In the genomic region with DNA sequence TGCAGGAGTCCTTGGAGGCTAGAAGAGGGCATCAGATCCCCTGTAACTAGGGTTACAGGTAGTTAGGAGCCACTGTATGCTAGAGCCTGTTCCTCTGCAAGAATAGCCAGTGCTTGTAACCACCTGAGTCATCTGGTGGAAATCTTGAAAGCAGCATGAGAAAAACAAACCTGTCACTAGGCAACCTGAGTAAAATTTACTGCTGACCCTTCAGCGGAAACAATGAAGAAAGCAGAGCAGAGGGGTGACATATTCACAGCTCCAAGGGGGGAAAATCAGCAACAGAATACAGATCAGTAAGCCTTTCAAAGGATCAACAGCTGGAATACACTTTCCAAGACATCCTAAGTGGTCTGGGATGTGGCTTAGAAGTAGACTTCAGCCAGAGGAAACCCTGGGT, we compare ENCODE assay signal across 22 mouse cellular contexts. TPM values are rescaled to one million over a fixed set of nuclear protein-coding genes. Genes with fewer than 3 reads are reported as not detected.
"Had no signal": no experiment of that assay in that cellular context is flagged by ENCODE, and none has a peak within 500 bp of the region (broad histone marks: within the 10 kb centered on the region; RNA-seq: fewer than 3 reads in every experiment).

No protein-coding gene starts in this region.

- H3K9me3 ChIP-seq: kidney, embryonic 15.5 days; midbrain, embryonic 15.5 days; neural tube, embryonic 13.5 days had no signal

- H3K4me3 ChIP-seq: kidney, embryonic 15.5 days; layer of hippocampus, adult 2 months; midbrain, embryonic 15.5 days; myocyte; neural tube, embryonic 13.5 days had no signal

- H3K36me3 ChIP-seq: kidney, embryonic 15.5 days; midbrain, embryonic 15.5 days; neural tube, embryonic 13.5 days had no signal

- H3K4me2 ChIP-seq: kidney, embryonic 15.5 days; midbrain, embryonic 11.5 days; midbrain, embryonic 15.5 days; neural tube, embryonic 13.5 days had no signal

- DNase-seq: kidney, adult 8-10 months; kidney, postnatal 14 days; layer of hippocampus, adult 9-11 months; lung, adult 2 months; retina, postnatal 1 day; right cerebral cortex, postnatal 25 days; thymus, adult 18-20 months; thymus, postnatal 36 days had no signal

- ATAC-seq: intestine, postnatal 0 days; midbrain, embryonic 15.5 days had no signal

- H3K27ac ChIP-seq: kidney, embryonic 15.5 days; layer of hippocampus, adult 2 months; liver, embryonic 14.5 days; macrophage; midbrain, embryonic 15.5 days; neural tube, embryonic 13.5 days had no signal

- H3K27me3 ChIP-seq: kidney, embryonic 15.5 days; midbrain, embryonic 15.5 days; neural tube, embryonic 13.5 days had no signal

- H3K9ac ChIP-seq: kidney, embryonic 15.5 days; liver, embryonic 14.5 days; midbrain, embryonic 15.5 days; neural tube, embryonic 13.5 days had no signal

RNA-seq across cellular contexts. Expression of a gene that starts 53.4 kb away (rescaled TPM):
- total RNA-seq: layer of hippocampus, postnatal 25 days; left cerebral cortex, adult 18-20 months; megakaryocyte, adult 5-6 weeks; monocyte, adult 5-6 weeks; neutrophil, adult 5-6 weeks had no signal
- polyA plus RNA-seq: macrophage had no signal
